Mouse (Mus musculus) intestine, embryonic 14.5 days (tissue): ENCODE results near the gene Bbox1. TPM values are rescaled to one million over a fixed set of nuclear protein-coding genes. Genes with fewer than 3 reads are reported as not detected.

Source experiments
- polyA plus RNA-seq: library from polyadenylated mRNA; unstranded; fragments of >200 nt; fragmentation: Nextera tagmentation; extraction: Ambion mirVana; gene quantifications from 2 replicates; pipeline ENCODE4 v1.2.1, GENCODE M21; 2014

The Bbox1 gene
- polyA plus RNA-seq, 1 experiment from 2014 or later: 0.20 TPM

Other genes starting within 250 kb of the Bbox1 start
- 24.3 and 27.6 TPM in 2 replicates for gene Fibin, start 48.6 kb upstream of the Bbox1 start, polyA plus RNA-seq